Mouse (Mus musculus) MEL (cell line): ENCODE data around the gene Frmd5.

Experiments
- POLR2A ChIP-seq, 2 experiments: IDR thresholded peaks; 2 replicates each; pipeline ENCODE4 v1.6.1; 2011 to 2012; ENCODE audit warnings: low read length in 2 of 2, mild to moderate bottlenecking in 2 of 2, control low read depth in 1 of 2, improper control_type of control experiment in 1 of 2, low read depth in 1 of 2, moderate library complexity in 1 of 2; ENCODE audit not compliant: control insufficient read depth in 1 of 2, insufficient read depth in 1 of 2, poor library complexity in 1 of 2
- SMC3 ChIP-seq: IDR thresholded peaks from 2 replicates; pipeline ENCODE4 v1.6.1; 2011; ENCODE audit warnings: low read depth, low read length, improper control_type of control experiment

DNA sequence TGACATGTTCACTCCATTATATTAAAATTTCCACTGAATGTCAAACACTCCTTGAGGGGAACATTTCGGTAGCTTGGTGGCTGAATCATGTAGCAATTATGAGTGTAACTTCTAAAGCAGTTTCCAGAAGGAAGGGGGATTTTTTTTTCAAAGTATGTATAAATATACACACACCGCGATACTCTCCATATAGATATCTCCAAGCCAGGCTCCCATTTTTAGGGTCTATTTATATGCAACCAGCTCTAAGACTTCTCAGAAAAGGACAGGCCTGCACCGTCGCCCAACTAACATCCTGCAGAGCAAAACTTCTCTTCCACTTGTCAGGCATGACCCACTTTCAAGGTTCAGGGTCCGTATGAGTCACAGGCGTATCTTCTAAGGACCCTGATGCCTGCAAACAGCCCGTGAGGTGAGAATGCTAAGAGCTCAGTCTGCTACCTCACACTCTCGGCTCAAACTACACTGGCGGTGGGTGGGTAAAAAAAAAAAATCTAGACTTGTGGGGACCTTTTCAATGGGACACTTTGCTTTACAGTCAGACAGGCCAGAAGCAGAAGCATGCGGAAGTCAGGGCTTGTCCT lies 197.7 kb downstream of the Frmd5 start:
- TF ChIP-seq POLR2A (IDR thresholded peaks at IDR 0.05; ENCODE audit: control insufficient read depth in 1 of 2, insufficient read depth in 1 of 2, low read depth in 1 of 2, low read length in 2 of 2, poor library complexity in 1 of 2): no peak
- no peak for TF ChIP-seq SMC3
